Mouse (Mus musculus) embryonic facial prominence, embryonic 10.5 days (tissue): ENCODE results near the gene Ppp2r2c. TPM values are rescaled to one million over a fixed set of nuclear protein-coding genes. Genes with fewer than 3 reads are reported as not detected.

Experiments
- DNase-seq: peaks from one replicate; pipeline ENCODE4 v3.0.0-alpha.2; 2017; ENCODE audit warnings: low spot score
- H3K27ac ChIP-seq: fragments of 300-500 bp; sonication (generic); replicated peaks from 2 replicates; pipeline ENCODE4 v1.5.1; 2016; ENCODE audit warnings: mild to moderate bottlenecking
- H3K27me3 ChIP-seq: fragments of 300-500 bp; sonication (generic); replicated peaks from 2 replicates; pipeline ENCODE4 v1.6.1; 2016; ENCODE audit warnings: low read depth, mild to moderate bottlenecking; ENCODE audit not compliant: poor library complexity, severe bottlenecking
- H3K36me3 ChIP-seq: fragments of 300-500 bp; sonication (generic); replicated peaks from 2 replicates; pipeline ENCODE4 v1.6.1; 2016; ENCODE audit warnings: mild to moderate bottlenecking, moderate library complexity
- H3K4me1 ChIP-seq: fragments of 300-500 bp; sonication (generic); 2 replicates; pipeline ENCODE4 v1.6.1; 2016
- H3K4me3 ChIP-seq: fragments of 300-500 bp; sonication (generic); 2 replicates; pipeline ENCODE4 v1.5.1; 2016; ENCODE audit warnings: mild to moderate bottlenecking, moderate library complexity
- H3K9me3 ChIP-seq: fragments of 300-500 bp; sonication (generic); 2 replicates; pipeline ENCODE4 v1.6.1; 2016; ENCODE audit warnings: mild to moderate bottlenecking
- WGBS: fragments of 180-500 bp; shearing (Covaris S2); methylation state at CpG from one replicate; pipeline ENCODE4 v1.1.7; 2016; 5-methylcytosine and 5-hydroxymethylcytosine counted together
- polyA plus RNA-seq: library from polyadenylated mRNA; unstranded; fragments of >200 nt; fragmentation: Nextera tagmentation; extraction: Ambion mirVana; gene quantifications from 2 replicates; pipeline ENCODE4 v1.2.1, GENCODE M21; 2016

Ppp2r2c gene
- polyA plus RNA-seq, 1 experiment from 2014 or later, result 1.2 TPM

- Histone ChIP-seq H3K4me1 (peaks cover 8% of the 10 kb centered on the region), H3K9me3 (no peaks in the 10 kb centered on the region), H3K27me3 (0 out of 2 replicates have a peak, but pooled peaks cover 5% of the 10 kb centered on the region), H3K4me3 (no peak overlapping the region), H3K36me3 (no peaks in the 10 kb centered on the region), H3K27ac (no peak overlapping the region)
- peak; percentile 66 for DNase-seq
- 48% methylated on average over 2 of the region's 2 CpGs for WGBS
Measured at GRCm38 (mm10) chr5:37002001-37002400, 133.7 kb downstream of the Ppp2r2c start.

Other genes with a start within 250 kb of the Ppp2r2c start
- gene D5Ertd579e, start 172.5 kb upstream of the Ppp2r2c start, polyA plus RNA-seq, result 25.7 and 28.5 TPM in 2 replicates
- gene Bloc1s4, start 119.9 kb upstream of the Ppp2r2c start, polyA plus RNA-seq, result 20.5 and 24.2 TPM in 2 replicates
- 494 and 508 TPM in 2 replicates for gene Mrfap1, start 71.7 kb upstream of the Ppp2r2c start, polyA plus RNA-seq
- 9.6 and 11.1 TPM in 2 replicates for gene Man2b2, start 37.9 kb upstream of the Ppp2r2c start, polyA plus RNA-seq
- gene Wfs1, start 120.7 kb downstream of the Ppp2r2c start, polyA plus RNA-seq, result 7.3 and 10.0 TPM in 2 replicates
- not detected in 2 replicates for gene Gm1043, start 216.9 kb downstream of the Ppp2r2c start, polyA plus RNA-seq